Mouse (Mus musculus): ENCODE data around the gene Rnf145.
A peak's percentile ranks its signal among the peaks of the same experiment; 100 is the strongest.

Rnf145 gene

GRCm38 (mm10) chr11:44537403-44537802 lies 18.6 kb downstream of the Rnf145 start:
- DNase-seq (ENCODE audit: low read depth): no peak

GRCm38 (mm10) chr11:44538101-44538500 lies 19.3 kb downstream of the Rnf145 start:
- no peak for DNase-seq (ENCODE audit: low read depth)

- DNase-seq (ENCODE audit: low read depth): no peak
Measured at GRCm38 (mm10) chr11:44538501-44539290, 19.9 kb downstream of the Rnf145 start.

- DNase-seq (ENCODE audit: low read depth): no peak
Measured at GRCm38 (mm10) chr11:44539291-44539930, 20.6 kb downstream of the Rnf145 start.

- DNase-seq (ENCODE audit: low read depth): no peak
Measured at GRCm38 (mm10) chr11:44540243-44540642, 21.5 kb downstream of the Rnf145 start.

DNA sequence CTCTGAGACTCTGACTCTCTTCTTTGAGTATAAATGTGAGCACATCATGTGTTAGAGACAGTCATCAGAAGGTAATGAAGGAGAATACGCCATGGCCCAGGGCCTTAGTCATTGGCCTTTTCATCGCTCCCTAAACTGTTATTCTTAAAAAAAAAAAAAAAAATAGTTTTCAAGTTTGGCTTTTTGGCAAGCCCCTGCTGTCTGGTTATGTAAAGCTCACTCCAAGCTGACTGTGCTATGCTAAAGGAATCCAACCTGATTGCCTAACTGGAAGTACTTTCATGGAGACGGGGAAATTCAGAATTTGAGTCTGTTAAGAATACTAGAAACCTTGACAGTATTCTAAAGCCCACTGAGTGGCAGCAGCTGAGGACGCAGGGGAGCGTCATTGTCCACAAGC lies 22.5 kb downstream of the Rnf145 start:
- no peak for DNase-seq (ENCODE audit: low read depth)

DNA sequence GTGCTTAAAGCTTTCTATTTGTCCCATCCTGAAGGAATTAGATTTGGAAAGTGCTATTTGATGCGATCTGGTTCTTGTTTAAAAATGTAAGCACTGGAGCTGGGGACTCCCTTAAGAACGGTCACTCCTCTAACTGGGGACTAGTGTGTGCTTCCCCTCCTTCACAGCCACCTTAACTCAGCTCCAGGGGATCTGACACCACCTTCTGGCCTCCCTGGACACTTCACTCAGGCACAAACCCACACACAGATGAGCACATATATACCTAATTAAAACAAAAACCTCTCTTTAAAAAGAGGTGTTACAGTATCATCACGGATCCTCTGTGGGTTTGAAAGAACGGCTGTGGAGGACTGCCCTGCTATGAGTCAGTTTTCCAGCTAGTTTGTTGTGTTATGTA lies 23.0 kb downstream of the Rnf145 start:
- no peak for DNase-seq (ENCODE audit: low read depth)

DNA sequence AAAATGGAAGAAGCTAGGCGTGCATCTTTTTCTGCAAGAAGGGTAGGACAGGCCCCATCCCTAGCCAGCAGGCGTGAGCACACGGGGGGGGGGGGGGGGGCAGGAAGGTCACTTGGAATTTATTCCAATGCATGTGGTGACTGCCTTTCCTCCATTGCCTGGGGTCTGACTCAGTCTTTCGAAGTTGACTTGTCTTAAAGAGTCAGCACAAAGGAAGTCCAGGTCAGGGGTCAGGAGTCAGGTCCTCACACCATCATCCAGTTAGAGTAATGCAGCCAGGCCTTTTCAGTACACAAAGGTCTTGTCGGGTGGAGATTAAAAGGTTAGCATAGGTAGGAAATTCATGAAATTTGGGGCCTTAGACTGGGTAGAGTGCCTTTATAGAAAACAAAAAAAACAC lies 24.8 kb downstream of the Rnf145 start:
- DNase-seq (ENCODE audit: low read depth): peak; percentile 14

- DNase-seq (ENCODE audit: low read depth): no peak
Measured at GRCm38 (mm10) chr11:44543996-44544395, 25.2 kb downstream of the Rnf145 start.

DNA sequence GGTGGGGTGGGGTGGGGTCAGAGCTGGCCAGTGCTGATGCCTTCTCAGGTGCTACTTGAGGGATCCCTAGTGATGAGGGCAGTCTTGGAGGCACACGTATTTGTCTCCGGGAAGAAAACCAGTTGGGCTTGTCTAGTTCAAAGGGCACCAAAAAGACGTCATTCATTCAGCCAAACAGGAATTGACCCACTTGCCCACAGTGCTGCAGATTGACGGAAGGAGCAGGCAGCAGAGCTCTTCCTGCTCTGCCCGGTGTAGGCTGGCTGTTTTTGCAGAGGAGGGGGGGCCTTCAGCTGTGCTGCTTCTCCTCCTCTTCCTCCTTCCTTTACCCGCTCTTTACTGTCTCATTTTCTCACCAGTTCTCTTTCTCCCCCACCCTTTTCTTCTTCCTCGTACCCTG lies 26.4 kb downstream of the Rnf145 start:
- DNase-seq (ENCODE audit: low read depth): peak; percentile 74

DNA sequence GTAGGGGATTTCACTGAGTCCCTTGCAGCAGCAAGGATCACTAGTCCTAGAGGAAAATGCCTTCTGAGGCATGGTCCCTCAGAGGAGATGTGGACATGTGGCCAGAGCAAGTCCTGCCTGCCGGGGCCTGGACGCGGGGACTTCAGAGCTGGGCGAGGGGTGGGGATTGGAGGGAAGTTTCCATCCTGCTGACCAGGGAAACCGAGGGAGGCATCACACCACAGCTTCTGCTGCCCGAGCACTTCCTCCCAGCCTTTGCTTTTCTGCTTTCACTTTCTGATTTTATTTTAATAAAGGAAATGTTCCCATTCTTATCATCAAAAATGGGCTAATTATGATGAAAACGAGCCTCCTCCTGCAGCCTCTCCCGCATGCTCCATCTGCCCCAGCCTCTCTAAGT lies 27.5 kb downstream of the Rnf145 start:
- peak; percentile 11 for DNase-seq (ENCODE audit: low read depth)

- DNase-seq (ENCODE audit: low read depth): no peak
Measured at GRCm38 (mm10) chr11:44547651-44548196, 29.0 kb downstream of the Rnf145 start.

DNA sequence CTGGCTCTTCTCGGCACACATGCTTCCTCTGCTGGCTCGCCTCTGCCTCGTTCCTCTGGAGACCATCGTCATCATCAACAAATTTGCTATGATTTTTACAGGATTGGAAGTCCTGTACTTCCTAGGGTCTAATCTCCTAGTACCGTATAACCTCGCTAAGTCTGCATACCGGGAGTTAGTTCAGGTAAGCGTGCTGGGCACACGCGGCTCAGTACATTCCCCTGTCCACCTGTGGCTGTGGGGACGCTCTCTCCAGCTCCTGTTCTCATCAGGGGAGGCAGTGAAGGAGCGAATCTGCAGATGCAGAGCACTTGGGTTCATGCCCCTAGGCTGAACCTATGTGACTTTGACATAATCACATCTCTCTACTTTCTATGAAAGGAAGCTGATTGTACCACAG lies 30.1 kb downstream of the Rnf145 start:
- no peak for DNase-seq (ENCODE audit: low read depth)

GRCm38 (mm10) chr11:44549511-44550278 lies 30.9 kb downstream of the Rnf145 start:
- DNase-seq (ENCODE audit: low read depth): no peak

- DNase-seq (ENCODE audit: low read depth): no peak
Measured at GRCm38 (mm10) chr11:44550996-44551395, 32.2 kb downstream of the Rnf145 start.

GRCm38 (mm10) chr11:44554339-44554738 lies 35.6 kb downstream of the Rnf145 start:
- DNase-seq (ENCODE audit: low read depth): no peak

- DNase-seq (ENCODE audit: low read depth): peak; percentile 7
Measured at GRCm38 (mm10) chr11:44558521-44558920, 39.8 kb downstream of the Rnf145 start.

- DNase-seq (ENCODE audit: low read depth): no peak
Measured at GRCm38 (mm10) chr11:44559466-44559865, 40.7 kb downstream of the Rnf145 start.

DNA sequence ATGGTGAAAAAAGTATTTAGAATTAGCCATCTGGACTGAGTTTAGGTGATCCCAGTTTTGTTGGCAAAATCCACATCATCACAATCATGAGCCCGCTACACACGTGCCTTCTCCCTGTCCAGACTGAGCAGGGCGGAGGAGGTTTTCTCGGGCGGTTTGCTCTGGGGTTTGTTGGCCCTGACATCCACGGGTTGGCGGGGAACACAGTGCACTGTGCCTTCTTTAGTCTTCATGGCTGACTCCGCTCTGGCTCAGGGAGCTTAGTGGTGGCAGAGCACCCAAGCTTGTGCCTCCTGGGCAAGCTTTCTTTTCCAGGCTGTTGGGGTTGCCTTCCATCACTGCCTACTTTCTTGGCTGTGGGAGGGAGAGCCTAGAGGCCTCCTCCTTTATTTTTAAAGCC lies 41.6 kb downstream of the Rnf145 start:
- no peak for DNase-seq (ENCODE audit: low read depth)

GRCm38 (mm10) chr11:44561476-44562015 lies 42.8 kb downstream of the Rnf145 start:
- DNase-seq (ENCODE audit: low read depth): no peak

GRCm38 (mm10) chr11:44562389-44563135 lies 43.8 kb downstream of the Rnf145 start:
- no peak for DNase-seq (ENCODE audit: low read depth)
